Mouse (Mus musculus) myocyte (in vitro differentiated cells): ENCODE data around the gene Rreb1.

Source experiments
- MAX ChIP-seq: IDR thresholded peaks from one replicate; pipeline ENCODE4 v1.6.1; 2011; ENCODE audit warnings: low read depth, mild to moderate bottlenecking, control low read depth
- MYOD1 ChIP-seq, 3 experiments: IDR thresholded peaks; one replicate each; pipeline ENCODE4 v1.6.1; 2011; ENCODE audit warnings: control low read depth in 2 of 3, low read depth in 2 of 3, mild to moderate bottlenecking in 2 of 3, moderate library complexity in 1 of 3; ENCODE audit not compliant: insufficient read length in 2 of 3, control insufficient read depth in 1 of 3
- POLR2A ChIP-seq: IDR thresholded peaks from one replicate; pipeline ENCODE4 v1.6.1; 2011; ENCODE audit warnings: low read depth, mild to moderate bottlenecking, control low read depth, moderate library complexity; ENCODE audit not compliant: insufficient read length
- TCF3 ChIP-seq: IDR thresholded peaks from one replicate; pipeline ENCODE4 v1.6.1; 2011; ENCODE audit warnings: low read depth, control low read depth; ENCODE audit not compliant: insufficient read length

GRCm38 (mm10) chr13:37826994-37827262 lies 48.7 kb downstream of the Rreb1 start:
- TF ChIP-seq POLR2A (no peak), MAX (no peak), TCF3 (no peak), MYOD1 (IDR thresholded peaks at IDR 0.05; ENCODE audit: control insufficient read depth in 1 of 3, insufficient read length in 2 of 3, low read depth in 2 of 3) (no peak)
